Mouse (Mus musculus) testis, postnatal 10 days (tissue): ENCODE results near the gene Tspan3.

Experiments
- DNase-seq: peaks from one replicate; pipeline ENCODE4 v3.0.0; 2021; ENCODE audit warnings: low spot score

The Tspan3 gene

GRCm38 (mm10) chr9:56158077-56158476, 7.2 kb downstream of the Tspan3 start:
- DNase-seq, result no peak

- no peak for DNase-seq
Measured at GRCm38 (mm10) chr9:56154572-56154971, 10.7 kb downstream of the Tspan3 start.

GRCm38 (mm10) chr9:56152482-56153007, 12.7 kb downstream of the Tspan3 start:
- DNase-seq, result no peak

- no peak for DNase-seq
Measured at GRCm38 (mm10) chr9:56151745-56152481, 13.4 kb downstream of the Tspan3 start.

- no peak for DNase-seq
Measured at GRCm38 (mm10) chr9:56146326-56146923, 18.9 kb downstream of the Tspan3 start.

GRCm38 (mm10) chr9:56144366-56145003, 20.8 kb downstream of the Tspan3 start:
- DNase-seq, result no peak

GRCm38 (mm10) chr9:56141776-56142175, 23.5 kb downstream of the Tspan3 start:
- no peak for DNase-seq

- no peak for DNase-seq
Measured at GRCm38 (mm10) chr9:56135590-56136197, 29.6 kb downstream of the Tspan3 start.

- DNase-seq, result no peak
Measured at GRCm38 (mm10) chr9:56134614-56135013, 30.7 kb downstream of the Tspan3 start.

GRCm38 (mm10) chr9:56133970-56134369, 31.3 kb downstream of the Tspan3 start:
- DNase-seq, result no peak

GRCm38 (mm10) chr9:56131813-56132525, 33.3 kb downstream of the Tspan3 start:
- DNase-seq, result no peak

GRCm38 (mm10) chr9:56130536-56130935, 34.7 kb downstream of the Tspan3 start:
- no peak for DNase-seq

GRCm38 (mm10) chr9:56129951-56130350, 35.3 kb downstream of the Tspan3 start:
- DNase-seq, result peak; percentile 35

- DNase-seq, result no peak
Measured at GRCm38 (mm10) chr9:56128331-56128730, 36.9 kb downstream of the Tspan3 start.

GRCm38 (mm10) chr9:56126453-56127173, 38.7 kb downstream of the Tspan3 start:
- no peak for DNase-seq

GRCm38 (mm10) chr9:56124561-56124960, 40.7 kb downstream of the Tspan3 start:
- DNase-seq, result no peak

GRCm38 (mm10) chr9:56123613-56124012, 41.7 kb downstream of the Tspan3 start:
- no peak for DNase-seq

GRCm38 (mm10) chr9:56122973-56123372, 42.3 kb downstream of the Tspan3 start:
- DNase-seq, result no peak

GRCm38 (mm10) chr9:56121097-56121496, 44.2 kb downstream of the Tspan3 start:
- DNase-seq, result peak; percentile 69

GRCm38 (mm10) chr9:56119651-56120050, 45.6 kb downstream of the Tspan3 start:
- no peak for DNase-seq

- peak; percentile 78 for DNase-seq
Measured at GRCm38 (mm10) chr9:56118582-56118981, 46.7 kb downstream of the Tspan3 start.
